Mouse (Mus musculus) heart, embryonic 14.5 days (tissue): ENCODE measurements around the gene Ddx55. TPM values are rescaled to one million over a fixed set of nuclear protein-coding genes. Genes with fewer than 3 reads are reported as not detected.
"Not testable (repeated sequence)": the region's sequence is repeated elsewhere in the genome, so short reads cannot be mapped to it uniquely, and the experiment has no call there.

Experiments used
- ATAC-seq: fragments of 200-750 bp; cut with Nextera tagmentation; 2 replicates; pipeline ENCODE4 v1.8.0; 2017; ENCODE audit warnings: low read depth, moderate TSS enrichment; ENCODE audit not compliant: insufficient number of reproducible peaks, insufficient read depth, low FRiP score
- H3K27ac ChIP-seq, 2 experiments: fragments of 200-500 bp in 1 of 2; fragments of 300-500 bp in 1 of 2; sonication (generic) in 1 of 2; replicated peaks in 1 of 2; 2 replicates each; pipeline ENCODE4 v1.5.1; 2012 to 2014; ENCODE audit warnings: low read depth in 2 of 2, low read length in 2 of 2, control low read depth in 1 of 2, mild to moderate bottlenecking in 1 of 2, mixed read lengths in 1 of 2; ENCODE audit not compliant: control insufficient read depth in 1 of 2, insufficient read depth in 1 of 2
- H3K27me3 ChIP-seq: fragments of 300-500 bp; sonication (generic); 2 replicates; pipeline ENCODE4 v1.6.1; 2014; ENCODE audit warnings: mild to moderate bottlenecking, low read length, control low read depth; ENCODE audit not compliant: control insufficient read depth, insufficient read depth
- H3K36me3 ChIP-seq: fragments of 300-500 bp; sonication (generic); 2 replicates; pipeline ENCODE4 v1.6.1; 2014; ENCODE audit warnings: mild to moderate bottlenecking, control low read depth, low read length, mixed read lengths; ENCODE audit not compliant: control insufficient read depth, insufficient read depth
- H3K4me1 ChIP-seq, 2 experiments: fragments of 200-500 bp in 1 of 2; fragments of 300-500 bp in 1 of 2; sonication (generic) in 1 of 2; 2 replicates each; pipeline ENCODE4 v1.6.1; 2012 to 2014; ENCODE audit warnings: low read length in 2 of 2, control low read depth in 1 of 2, mixed read lengths in 1 of 2; ENCODE audit not compliant: control insufficient read depth in 2 of 2, insufficient read depth in 2 of 2
- H3K4me2 ChIP-seq: fragments of 300-500 bp; sonication (generic); 2 replicates; pipeline ENCODE4 v1.6.1; 2014; ENCODE audit warnings: mild to moderate bottlenecking, low read length
- H3K4me3 ChIP-seq, 2 experiments: fragments of 200-500 bp in 1 of 2; fragments of 300-500 bp in 1 of 2; sonication (generic) in 1 of 2; 2 replicates each; pipeline ENCODE4 v1.5.1; 2012 to 2014; ENCODE audit warnings: low read length in 2 of 2, mild to moderate bottlenecking in 2 of 2, control low read depth in 1 of 2, low read depth in 1 of 2, moderate library complexity in 1 of 2; ENCODE audit not compliant: control insufficient read depth in 1 of 2, insufficient read depth in 1 of 2
- H3K9ac ChIP-seq: fragments of 300-500 bp; sonication (generic); 2 replicates; pipeline ENCODE4 v1.6.1; 2014; ENCODE audit warnings: mild to moderate bottlenecking, low read length
- H3K9me3 ChIP-seq: fragments of 300-500 bp; sonication (generic); 2 replicates; pipeline ENCODE4 v1.6.1; 2016; ENCODE audit warnings: low read length, control low read depth; ENCODE audit not compliant: control insufficient read depth
- WGBS: fragments of 180-500 bp; shearing (Covaris S2); extraction: QIAGEN DNeasy Blood & Tissue Kit; methylation state at CpG from one replicate; pipeline ENCODE4 v1.1.7; 2014; 5-methylcytosine and 5-hydroxymethylcytosine counted together
- polyA plus RNA-seq: library from polyadenylated mRNA; unstranded; fragments of >200 nt; fragmentation: Nextera tagmentation; extraction: Ambion mirVana; gene quantifications from 2 replicates; pipeline ENCODE4 v1.2.1, GENCODE M21; 2014

Gene Ddx55
- polyA plus RNA-seq, 1 experiment from 2014 or later = 6.5 TPM

DNA sequence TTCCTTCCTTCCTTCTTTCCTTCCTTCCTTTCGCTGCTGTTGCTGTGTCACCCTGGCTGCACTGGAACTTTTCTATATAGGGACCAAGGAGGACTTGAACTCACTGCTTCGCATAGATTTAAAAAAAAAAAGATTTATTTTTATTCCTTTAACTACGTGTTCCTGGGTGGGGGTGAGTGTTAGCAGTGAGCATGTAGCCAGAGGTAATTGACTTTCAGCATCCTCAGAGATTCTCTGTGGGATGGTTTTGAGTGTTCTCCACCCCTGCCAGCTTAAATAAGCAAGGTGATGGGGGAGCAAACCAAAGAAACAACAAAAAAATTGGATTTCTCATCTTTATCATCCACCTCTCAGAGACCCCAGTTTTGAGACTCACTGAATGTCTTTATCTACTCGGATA lies 12.8 kb upstream of the Ddx55 start:
- H3K4me2 ChIP-seq = peak overlapping the region; percentile 56
- peaks cover 28% of the 10 kb centered on the region for H3K36me3 ChIP-seq
- H3K9me3 ChIP-seq = no peaks in the 10 kb centered on the region
- H3K4me1 ChIP-seq = peaks cover 9 to 23% of the 10 kb centered on the region in 2 experiments
- H3K4me3 ChIP-seq = peak overlapping the region in 1 of 2 experiments; percentile 80; a peak in 2 of 4 replicates
- WGBS = 76% methylated on average over 4 of the region's 4 CpGs
- no peaks in the 10 kb centered on the region for H3K27me3 ChIP-seq
- ATAC-seq = no peak
- H3K9ac ChIP-seq = peak overlapping the region; percentile 63; the same call in 1 of the 2 replicates
- no peak overlapping the region for H3K27ac ChIP-seq

DNA sequence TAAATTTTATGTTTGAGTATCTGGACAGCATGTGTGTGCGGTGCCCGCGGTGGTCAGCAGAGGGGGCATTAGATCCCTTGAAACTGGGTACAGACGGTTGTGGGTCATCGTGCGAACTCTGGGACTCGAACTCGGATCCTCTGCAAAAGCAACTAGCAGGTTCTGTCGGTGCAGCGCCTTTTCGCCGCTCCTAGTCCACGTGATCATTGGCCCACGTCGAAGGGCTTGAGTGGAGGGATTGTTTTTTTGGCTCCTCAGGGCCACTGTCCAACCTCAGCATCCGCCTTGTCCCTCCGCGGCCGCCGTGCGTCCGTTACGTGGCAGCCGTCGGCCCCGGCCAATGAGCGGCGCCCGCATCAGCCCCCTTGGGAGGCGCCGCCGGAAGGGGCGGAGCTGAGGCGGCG lies 12.3 kb upstream of the Ddx55 start, which contains the start of gene Tmed2:
Tmed2 (plus strand) TSS at position 313 of the 404 bp plus-strand sequence.
- H3K4me2 ChIP-seq = peak within 1 kb of the TSS; percentile 75
- no peaks in the 10 kb centered on the region for H3K27me3 ChIP-seq
- WGBS = 1% methylated on average over 35 of the region's 35 CpGs
- peak within 1 kb of the TSS; percentile 80 to 95 for H3K4me3 ChIP-seq
- H3K27ac ChIP-seq = peak within 1 kb of the TSS; percentile 78 to 88
- peaks cover 9 to 23% of the 10 kb centered on the region in 2 experiments for H3K4me1 ChIP-seq
- peaks cover 32% of the 10 kb centered on the region for H3K36me3 ChIP-seq
- peak within 1 kb of the TSS; percentile 93 for H3K9ac ChIP-seq
- H3K9me3 ChIP-seq = no peaks in the 10 kb centered on the region
- ATAC-seq = peak; percentile 91

DNA sequence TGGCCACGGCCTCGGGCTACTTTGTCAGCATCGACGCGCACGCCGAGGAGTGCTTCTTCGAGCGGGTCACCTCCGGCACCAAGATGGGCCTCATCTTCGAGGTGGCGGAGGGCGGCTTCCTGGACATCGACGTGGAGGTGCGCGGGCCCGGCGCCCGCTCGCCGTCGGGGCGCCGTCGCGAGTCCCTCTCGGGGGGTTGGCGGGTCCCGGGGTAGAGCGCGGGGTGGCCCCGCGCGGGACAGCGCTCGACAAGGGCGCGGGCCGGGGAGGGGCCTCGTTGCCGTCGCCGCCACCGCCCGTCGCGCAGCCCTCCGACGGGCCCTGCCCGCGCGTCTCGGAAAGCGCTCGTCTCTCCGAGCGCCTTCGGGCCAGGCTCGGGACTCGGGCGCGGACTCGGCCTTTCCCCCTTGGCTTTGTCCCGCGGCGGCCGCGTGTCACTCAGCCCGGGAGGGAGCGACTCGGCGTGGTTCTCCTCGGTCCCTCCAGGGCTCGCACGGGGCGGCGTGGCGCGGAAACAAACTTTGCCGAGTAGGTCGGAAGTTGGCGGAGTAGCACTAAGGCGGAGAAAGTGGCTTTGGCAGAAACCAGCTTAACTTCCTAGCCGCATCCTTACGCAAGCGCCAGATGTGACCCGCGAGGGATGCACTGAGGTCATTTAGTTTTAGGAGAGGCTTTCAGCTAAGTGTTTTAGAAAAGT lies 11.6 kb upstream of the Ddx55 start:
- Histone ChIP-seq H3K27ac (peak overlapping the region; percentile 78 to 88), H3K4me1 (peaks cover 9 to 23% of the 10 kb centered on the region in 2 experiments), H3K27me3 (no peaks in the 10 kb centered on the region), H3K9me3 (no peaks in the 10 kb centered on the region), H3K4me2 (peak overlapping the region; percentile 75), H3K36me3 (peaks cover 39% of the 10 kb centered on the region), H3K4me3 (peak overlapping the region; percentile 80 to 95), H3K9ac (peak overlapping the region; percentile 93)
- WGBS = under 1% methylated on average over 54 of the region's 89 CpGs
- ATAC-seq = peak; percentile 71

DNA sequence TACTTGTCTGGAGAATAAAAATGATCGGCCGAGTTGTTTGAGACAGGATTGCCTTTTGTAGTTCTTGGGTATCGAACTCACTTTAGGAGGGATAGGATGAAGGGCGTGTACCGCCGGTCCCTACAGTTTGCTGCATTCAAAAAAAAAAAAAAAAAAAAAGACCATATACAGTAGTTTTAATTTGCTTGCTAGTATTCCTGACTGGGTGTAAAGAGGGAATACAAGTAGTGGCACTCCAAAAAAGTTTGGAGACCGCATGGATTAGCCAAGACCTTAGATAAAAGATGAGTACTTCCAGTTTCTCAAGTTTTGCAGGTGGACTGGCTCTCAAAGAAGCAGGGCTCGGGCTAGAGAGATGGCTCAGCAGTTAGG lies 11.1 kb upstream of the Ddx55 start:
- peaks cover 44% of the 10 kb centered on the region for H3K36me3 ChIP-seq
- no peaks in the 10 kb centered on the region for H3K27me3 ChIP-seq
- H3K27ac ChIP-seq = peak overlapping the region; percentile 78 to 88
- H3K4me1 ChIP-seq = peaks cover 9 to 22% of the 10 kb centered on the region in 2 experiments
- H3K4me2 ChIP-seq = peak overlapping the region; percentile 75
- H3K9me3 ChIP-seq = no peaks in the 10 kb centered on the region
- H3K9ac ChIP-seq = peak overlapping the region; percentile 93
- WGBS = 7% methylated on average over 8 of the region's 8 CpGs
- ATAC-seq = no peak
- H3K4me3 ChIP-seq = peak overlapping the region; percentile 80 to 95

DNA sequence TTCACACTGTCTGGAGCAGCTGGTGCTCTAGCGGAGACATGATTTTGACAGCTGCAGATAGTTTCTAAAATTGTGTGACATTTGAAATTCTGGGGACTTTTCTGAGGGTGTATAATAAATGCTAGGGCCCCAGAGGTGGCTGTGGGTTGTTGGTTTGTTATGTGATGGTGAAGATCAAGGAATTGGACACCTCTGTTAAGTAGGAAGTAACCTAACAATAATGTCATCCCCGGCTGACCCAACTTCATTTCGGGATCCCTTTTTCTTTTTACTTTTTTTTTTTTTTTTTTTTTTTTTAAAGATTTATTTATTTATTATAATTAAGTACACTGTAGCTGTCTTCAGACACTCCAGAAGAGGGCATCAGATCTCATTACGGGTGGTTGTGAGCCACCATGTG lies 1.9 kb upstream of the Ddx55 start:
- not testable (repeated sequence) for H3K4me3 ChIP-seq, H3K27ac ChIP-seq, H3K9me3 ChIP-seq, H3K4me1 ChIP-seq, ATAC-seq, H3K27me3 ChIP-seq, H3K9ac ChIP-seq, H3K4me2 ChIP-seq
- WGBS = 81% methylated on average over 4 of the region's 4 CpGs
- peaks cover 56% of the 10 kb centered on the region for H3K36me3 ChIP-seq

DNA sequence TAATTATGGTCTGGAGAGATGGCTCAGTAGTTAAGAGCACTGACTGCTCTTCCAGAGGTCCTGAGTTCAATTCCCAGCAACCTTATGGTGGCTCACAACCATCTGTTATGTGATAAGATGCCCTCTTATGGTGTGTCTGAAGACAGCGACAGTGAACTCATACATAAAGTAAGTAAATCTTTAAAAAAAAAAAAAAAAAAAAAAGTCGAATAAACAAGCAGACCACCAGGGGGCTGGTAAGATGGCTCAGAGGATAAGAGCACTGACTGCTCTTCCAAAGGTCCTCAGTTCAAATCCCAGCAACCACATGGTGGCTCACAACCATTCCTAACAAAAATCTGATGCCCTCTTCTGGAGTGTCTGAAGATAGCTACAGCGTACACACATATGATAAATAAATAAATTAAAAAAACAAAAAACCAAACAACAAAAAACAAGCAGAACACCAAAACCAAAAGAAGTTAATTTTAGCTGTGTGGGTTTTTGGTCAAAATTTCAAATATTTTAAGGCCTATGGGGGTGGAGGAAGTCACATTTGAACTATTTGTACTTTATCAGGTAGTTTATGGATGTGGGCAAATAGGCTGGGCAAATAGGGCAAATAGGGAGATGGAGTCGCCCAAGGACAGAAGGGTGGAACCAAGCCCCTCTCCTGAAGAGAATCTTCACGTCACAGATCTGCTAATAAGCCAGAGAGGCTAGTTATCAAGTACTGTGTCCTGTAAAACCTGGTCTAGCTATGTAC lies 1.1 kb upstream of the Ddx55 start:
- peak overlapping the region; percentile 82 for H3K4me2 ChIP-seq
- not testable (repeated sequence) for H3K4me1 ChIP-seq, ATAC-seq, H3K27me3 ChIP-seq, H3K9me3 ChIP-seq
- peak overlapping the region; percentile 50 to 82; a peak in 2 of 4 replicates for H3K27ac ChIP-seq
- peak overlapping the region; percentile 70 for H3K9ac ChIP-seq
- 31% methylated on average over 5 of the region's 5 CpGs for WGBS
- H3K36me3 ChIP-seq = peaks cover 56% of the 10 kb centered on the region
- H3K4me3 ChIP-seq = peak overlapping the region; percentile 65 to 74

DNA sequence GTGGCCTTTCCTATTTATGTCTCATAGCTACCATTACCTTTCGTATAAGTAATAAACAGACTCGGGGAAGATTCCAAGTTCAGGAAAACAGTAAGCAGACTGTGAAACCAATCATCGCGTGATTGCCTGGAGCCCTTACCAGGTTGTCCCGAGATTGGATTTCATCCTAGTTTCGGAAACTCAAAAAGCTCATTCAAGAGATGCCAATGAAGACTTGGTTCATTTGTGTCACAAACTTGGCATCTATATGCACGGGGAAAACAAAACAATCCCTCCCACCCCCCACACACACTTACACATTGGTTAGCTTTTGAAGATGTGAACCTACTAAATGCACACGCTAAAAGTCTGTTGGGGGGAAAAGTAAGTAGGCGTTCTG lies 581 bp upstream of the Ddx55 start:
- Histone ChIP-seq H3K27ac (peak overlapping the region; percentile 50 to 82; a peak in 3 of 4 replicates), H3K36me3 (peaks cover 56% of the 10 kb centered on the region), H3K4me1 (peaks cover 0 to 10% of the 10 kb centered on the region in 2 experiments; a peak in 2 of 4 replicates), H3K9me3 (no peaks in the 10 kb centered on the region), H3K9ac (peak overlapping the region; percentile 70), H3K27me3 (no peaks in the 10 kb centered on the region), H3K4me3 (peak overlapping the region; percentile 65 to 74), H3K4me2 (peak overlapping the region; percentile 82)
- ATAC-seq = no peak
- 7% methylated on average over 9 of the region's 9 CpGs for WGBS
